Mouse (Mus musculus) G1E (cell line): ENCODE data around the gene Gm45233.

Experiments
- CTCF ChIP-seq: IDR thresholded peaks from 2 replicates; pipeline ENCODE4 v1.5.1; 2012; ENCODE audit warnings: low read depth, low read length, inconsistent platforms, mixed read lengths
- GATA1 ChIP-seq: IDR thresholded peaks from 2 replicates; pipeline ENCODE4 v1.6.1; 2012; ENCODE audit warnings: borderline replicate concordance, low read length, inconsistent platforms, mixed read lengths
- GATA2 ChIP-seq: IDR thresholded peaks from 2 replicates; pipeline ENCODE4 v1.6.1; 2012; ENCODE audit warnings: low read depth, low read length, inconsistent platforms, borderline replicate concordance
- POLR2AphosphoS5 ChIP-seq: IDR thresholded peaks from 2 replicates; pipeline ENCODE4 v1.6.1; 2012; ENCODE audit warnings: low read depth, low read length, inconsistent platforms; ENCODE audit not compliant: insufficient replicate concordance
- TAL1 ChIP-seq: conservative IDR thresholded peaks from 2 replicates; pipeline ENCODE4 v1.6.1; 2012; ENCODE audit warnings: low read depth, low read length, inconsistent platforms, mixed read lengths

DNA sequence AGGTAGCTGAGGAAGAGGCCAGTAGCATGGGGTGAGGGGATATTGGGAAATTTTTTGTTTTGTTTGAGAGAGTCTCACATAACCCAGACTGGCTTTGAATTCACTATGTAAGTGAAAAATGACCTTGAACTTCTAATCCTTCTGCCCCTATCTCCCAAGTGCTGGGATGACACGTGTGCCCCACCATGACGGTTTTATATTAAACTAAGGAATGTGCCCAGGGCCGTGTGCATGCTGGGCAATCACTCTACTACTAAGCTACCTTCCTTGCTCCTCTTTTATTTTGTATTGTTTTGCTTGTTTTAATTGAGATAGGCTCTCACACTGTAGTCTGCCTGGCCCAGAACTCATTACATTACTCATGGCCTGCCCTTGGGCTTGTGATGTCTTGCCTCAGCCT is 2.9 kb upstream of the Gm45233 start:
- TF ChIP-seq CTCF = no peak
- no peak for TF ChIP-seq TAL1
- TF ChIP-seq GATA1 = no peak
- no peak for TF ChIP-seq POLR2AphosphoS5
- TF ChIP-seq GATA2 = no peak
